8 mouse cellular contexts compared by ENCODE assay signal in genomic region chr10:59974786-59975185, GRCm38 (mm10). TPM values are rescaled to one million over a fixed set of nuclear protein-coding genes. Genes with fewer than 3 reads are reported as not detected.
DNase-seq lines count a peak whose midpoint lies in the region; ATAC-seq and TF ChIP-seq lines count a peak whose summit lies in the region.

No protein-coding gene starts in this region.

- DNase-seq in midbrain, embryonic 10.5 days (ENCODE audit: low spot score), result no peak
- DNase-seq in midbrain, embryonic 14.5 days, result no peak
- peak; percentile 56 to 66 for DNase-seq in kidney, postnatal 4 days
- no peak for DNase-seq in midbrain, postnatal 0 days (ENCODE audit: low spot score)
- no peak for DNase-seq in right cerebral cortex, adult 18-20 months
- DNase-seq in urinary bladder, postnatal 4 days (ENCODE audit: low spot score in 2 of 2), result no peak

- H3K27me3 ChIP-seq in midbrain, embryonic 10.5 days (ENCODE audit: low read depth, poor library complexity, severe bottlenecking), result peaks cover 15% of the 10 kb centered on the region
- no peaks in the 10 kb centered on the region for H3K27me3 ChIP-seq in midbrain, embryonic 14.5 days (ENCODE audit: control insufficient read depth, insufficient read depth, low read length)
- 0 out of 2 replicates have a peak, but pooled peaks cover 3% of the 10 kb centered on the region for H3K27me3 ChIP-seq in heart, embryonic 12.5 days (replicated peaks)
- H3K27me3 ChIP-seq in midbrain, postnatal 0 days (ENCODE audit: insufficient read depth, low read length), result no peaks in the 10 kb centered on the region

- H3K27ac ChIP-seq in midbrain, embryonic 10.5 days (replicated peaks), result peak overlapping the region; percentile 78
- no peak overlapping the region for H3K27ac ChIP-seq in midbrain, embryonic 14.5 days (replicated peaks; ENCODE audit: low read depth, low read length)
- H3K27ac ChIP-seq in heart, embryonic 12.5 days (ENCODE audit: poor library complexity, severe bottlenecking), result peak overlapping the region; percentile 66
- H3K27ac ChIP-seq in midbrain, postnatal 0 days (ENCODE audit: low read depth, low read length), result peak overlapping the region; percentile 8

- no peak for ATAC-seq in midbrain, embryonic 14.5 days (ENCODE audit: low FRiP score, low TSS enrichment)
- ATAC-seq in heart, embryonic 12.5 days (ENCODE audit: insufficient number of reproducible peaks, low FRiP score), result no peak
- ATAC-seq in midbrain, postnatal 0 days (ENCODE audit: low FRiP score), result no peak
- no peak for ATAC-seq in erythroblast, adult 5-6 weeks (replicated peaks; ENCODE audit: low FRiP score, poor library complexity, severe bottlenecking)

- no peak overlapping the region for H3K4me2 ChIP-seq in midbrain, embryonic 14.5 days (ENCODE audit: low read length)
- no peak overlapping the region for H3K4me2 ChIP-seq in heart, embryonic 12.5 days
- no peak overlapping the region for H3K4me2 ChIP-seq in midbrain, postnatal 0 days (ENCODE audit: low read depth, low read length, poor library complexity, severe bottlenecking)

- H3K4me3 ChIP-seq in midbrain, embryonic 10.5 days, result no peak overlapping the region
- H3K4me3 ChIP-seq in midbrain, embryonic 14.5 days (replicated peaks; ENCODE audit: low read depth, low read length), result no peak overlapping the region
- no peak overlapping the region for H3K4me3 ChIP-seq in heart, embryonic 12.5 days
- no peak overlapping the region for H3K4me3 ChIP-seq in midbrain, postnatal 0 days (ENCODE audit: low read depth, low read length)

- TF ChIP-seq CTCF in midbrain, postnatal 0 days (IDR thresholded peaks at IDR 0.05), result no peak

- H3K4me1 ChIP-seq in midbrain, embryonic 10.5 days, result peaks cover 71% of the 10 kb centered on the region
- H3K4me1 ChIP-seq in midbrain, embryonic 14.5 days (ENCODE audit: control insufficient read depth, insufficient read depth, low read length), result peaks cover 29% of the 10 kb centered on the region
- H3K4me1 ChIP-seq in heart, embryonic 12.5 days (replicated peaks), result peaks cover 67% of the 10 kb centered on the region
- H3K4me1 ChIP-seq in midbrain, postnatal 0 days (ENCODE audit: insufficient read depth, low read length), result 0 out of 2 replicates have a peak, but pooled peaks cover 9% of the 10 kb centered on the region

- 86% methylated on average over 3 of the region's 3 CpGs for WGBS in midbrain, embryonic 10.5 days
- WGBS in midbrain, embryonic 14.5 days, result 60% methylated on average over 3 of the region's 3 CpGs
- 36% methylated on average over 3 of the region's 3 CpGs for WGBS in heart, embryonic 12.5 days
- 58% methylated on average over 3 of the region's 3 CpGs for WGBS in midbrain, postnatal 0 days

- H3K36me3 ChIP-seq in midbrain, embryonic 10.5 days, result no peaks in the 10 kb centered on the region
- no peaks in the 10 kb centered on the region for H3K36me3 ChIP-seq in midbrain, embryonic 14.5 days (ENCODE audit: control insufficient read depth, insufficient read depth, low read length)
- no peaks in the 10 kb centered on the region for H3K36me3 ChIP-seq in heart, embryonic 12.5 days
- no peaks in the 10 kb centered on the region for H3K36me3 ChIP-seq in midbrain, postnatal 0 days (ENCODE audit: insufficient read depth, low read length)

- H3K9me3 ChIP-seq in midbrain, embryonic 10.5 days (replicated peaks), result no peaks in the 10 kb centered on the region
- H3K9me3 ChIP-seq in midbrain, embryonic 14.5 days (ENCODE audit: control insufficient read depth, low read length), result no peaks in the 10 kb centered on the region
- no peaks in the 10 kb centered on the region for H3K9me3 ChIP-seq in heart, embryonic 12.5 days (replicated peaks)
- H3K9me3 ChIP-seq in midbrain, postnatal 0 days (ENCODE audit: low read length), result no peaks in the 10 kb centered on the region

- H3K9ac ChIP-seq in midbrain, embryonic 14.5 days (replicated peaks; ENCODE audit: low read length), result no peak overlapping the region
- no peak overlapping the region for H3K9ac ChIP-seq in heart, embryonic 12.5 days
- H3K9ac ChIP-seq in midbrain, postnatal 0 days (replicated peaks; ENCODE audit: low read length, poor library complexity, severe bottlenecking), result no peak overlapping the region

RNA-seq across cellular contexts. Expression of gene Ddit4, which starts 23.2 kb away (rescaled TPM):
- 31.8 and 31.9 TPM in 2 replicates for polyA plus RNA-seq in midbrain, embryonic 10.5 days (2016; fragmentation: Nextera tagmentation; extraction: Ambion mirVana)
- 6.2 and 7.3 TPM in 2 replicates for polyA plus RNA-seq in midbrain, embryonic 14.5 days (2014; fragmentation: Nextera tagmentation; extraction: Ambion mirVana)
- polyA plus RNA-seq in heart, embryonic 12.5 days (2016; fragmentation: Nextera tagmentation; extraction: Ambion mirVana), result 23.9 and 25.7 TPM in 2 replicates
- 56.6 and 57.5 TPM in 2 replicates for total RNA-seq in midbrain, postnatal 0 days (2014; rRNA removed)
- 43.4 and 43.6 TPM in 2 replicates for polyA plus RNA-seq in midbrain, postnatal 0 days (2015; fragmentation: Nextera tagmentation; extraction: Ambion mirVana)
- 1.7 TPM in 1 of 2 replicates, not detected in the other for total RNA-seq in erythroblast, adult 5-6 weeks (2015; ENCODE audit: low replicate concordance)
- total RNA-seq in erythroblast, adult 5-6 weeks (2017; ENCODE audit: low replicate concordance), result 0.17 and 0.84 TPM in 2 replicates

RNA-seq across cellular contexts. Expression of gene Ascc1, which starts 27.8 kb away (rescaled TPM):
- polyA plus RNA-seq in midbrain, embryonic 10.5 days (2016; fragmentation: Nextera tagmentation; extraction: Ambion mirVana), result 34.4 and 35.5 TPM in 2 replicates
- polyA plus RNA-seq in midbrain, embryonic 14.5 days (2014; fragmentation: Nextera tagmentation; extraction: Ambion mirVana), result 48.2 and 48.4 TPM in 2 replicates
- polyA plus RNA-seq in heart, embryonic 12.5 days (2016; fragmentation: Nextera tagmentation; extraction: Ambion mirVana), result 33.2 and 33.8 TPM in 2 replicates
- total RNA-seq in midbrain, postnatal 0 days (2014; rRNA removed), result 12.3 and 13.5 TPM in 2 replicates
- 50.1 TPM in 2 replicates for polyA plus RNA-seq in midbrain, postnatal 0 days (2015; fragmentation: Nextera tagmentation; extraction: Ambion mirVana)
- total RNA-seq in erythroblast, adult 5-6 weeks (2015; ENCODE audit: low replicate concordance), result 11.3 and 13.1 TPM in 2 replicates
- 9.6 and 10.0 TPM in 2 replicates for total RNA-seq in erythroblast, adult 5-6 weeks (2017; ENCODE audit: low replicate concordance)

RNA-seq across cellular contexts. Expression of gene Anapc16, which starts 28.1 kb away (rescaled TPM):
- 111 and 113 TPM in 2 replicates for polyA plus RNA-seq in midbrain, embryonic 10.5 days (2016; fragmentation: Nextera tagmentation; extraction: Ambion mirVana)
- polyA plus RNA-seq in midbrain, embryonic 14.5 days (2014; fragmentation: Nextera tagmentation; extraction: Ambion mirVana), result 97.2 and 105 TPM in 2 replicates
- 79.4 and 84.7 TPM in 2 replicates for polyA plus RNA-seq in heart, embryonic 12.5 days (2016; fragmentation: Nextera tagmentation; extraction: Ambion mirVana)
- 56.9 and 57.4 TPM in 2 replicates for total RNA-seq in midbrain, postnatal 0 days (2014; rRNA removed)
- 109 and 118 TPM in 2 replicates for polyA plus RNA-seq in midbrain, postnatal 0 days (2015; fragmentation: Nextera tagmentation; extraction: Ambion mirVana)
- 16.3 and 21.3 TPM in 2 replicates for total RNA-seq in erythroblast, adult 5-6 weeks (2015; ENCODE audit: low replicate concordance)
- 23.4 and 27.5 TPM in 2 replicates for total RNA-seq in erythroblast, adult 5-6 weeks (2017; ENCODE audit: low replicate concordance)

Comparison
In these comparisons a context has a peak if more than half of its experiments do, and no peak if none do; other contexts are left out.
1. DNase-seq: peak in kidney, postnatal 4 days (2 of 2); none in midbrain, embryonic 10.5 days (single experiment), midbrain, embryonic 14.5 days (single experiment), midbrain, postnatal 0 days (single experiment), right cerebral cortex, adult 18-20 months (single experiment) and urinary bladder, postnatal 4 days (0 of 2).